Mouse (Mus musculus) testis, postnatal 10 days (tissue): Measurements from ENCODE around the gene Rnf115.

Source experiments
- DNase-seq: peaks from one replicate; pipeline ENCODE4 v3.0.0; 2021; ENCODE audit warnings: low spot score

Gene Rnf115

GRCm38 (mm10) chr3:96834587-96835348, 107.3 kb downstream of the Rnf115 start:
- no peak for DNase-seq

- no peak for DNase-seq
Observed at GRCm38 (mm10) chr3:96836414-96836813, 109.0 kb downstream of the Rnf115 start.

DNA sequence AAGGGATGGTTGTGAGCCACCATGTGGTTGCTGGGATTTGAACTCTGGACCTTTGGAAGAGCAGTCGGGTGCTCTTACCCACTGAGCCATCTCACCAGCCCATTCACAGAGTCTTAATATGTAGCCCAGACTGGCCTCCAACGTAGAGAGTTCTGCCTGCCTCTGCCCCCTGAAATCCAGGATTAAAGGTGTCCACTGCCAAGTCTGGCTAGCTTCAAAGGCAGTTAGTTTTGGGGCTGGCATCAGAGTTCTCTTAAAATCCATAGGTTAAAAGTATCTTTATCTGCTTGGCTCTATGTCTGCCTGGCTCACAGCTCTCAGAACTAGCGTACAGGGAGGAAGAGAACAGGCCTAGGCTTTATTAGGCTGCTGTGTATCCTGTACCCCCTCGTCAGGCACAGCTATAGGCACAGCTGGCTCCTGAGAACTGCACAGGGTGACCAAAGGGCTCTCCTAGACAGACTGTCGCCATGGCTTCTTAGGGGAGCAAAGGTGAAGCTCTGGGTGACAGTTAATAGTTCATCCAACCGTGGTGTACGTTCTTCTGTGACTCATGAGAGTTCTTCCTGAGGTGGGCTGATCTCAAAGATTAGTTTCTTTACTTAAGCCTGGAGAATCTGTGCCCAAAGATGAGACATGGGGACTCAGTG, 111.7 kb downstream of the Rnf115 start:
- no peak for DNase-seq
